Mouse (Mus musculus): ENCODE data around the gene Sirt7.

DNA sequence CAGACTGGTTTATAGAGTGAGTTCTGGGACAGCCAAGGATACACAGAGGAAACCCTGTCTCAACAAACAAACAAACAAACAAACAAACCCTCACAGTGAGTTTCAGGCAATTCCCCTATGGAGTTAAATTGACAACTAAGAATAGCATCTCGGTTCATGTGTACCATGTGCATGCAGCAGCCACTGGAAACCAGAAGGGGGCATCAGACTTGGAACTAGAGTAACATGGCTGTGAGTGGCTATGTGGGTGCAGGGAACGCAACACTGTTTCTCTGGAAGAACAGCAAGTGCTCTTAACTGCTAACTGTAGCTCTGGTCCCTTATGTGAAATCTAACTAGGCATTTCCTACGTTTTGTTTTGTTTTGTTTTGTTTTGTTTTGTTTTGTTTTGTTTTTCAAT lies 26.8 kb upstream of the Sirt7 start:
- TF ChIP-seq CTCF (IDR thresholded peaks at IDR 0.05; ENCODE audit: low read depth), result peak; percentile 50
- no peak for TF ChIP-seq EP300 (optimal IDR thresholded peaks at IDR 0.05)

All from stomach, postnatal 0 days (tissue).